Mouse (Mus musculus): ENCODE data around the gene Galnt15. TPM values are rescaled to one million over a fixed set of nuclear protein-coding genes. Genes with fewer than 3 reads are reported as not detected.
"Not testable (repeated sequence)": the region's sequence is repeated elsewhere in the genome, so short reads cannot be mapped to it uniquely, and the experiment has no call there.

The Galnt15 gene
- polyA plus RNA-seq, 1 experiment, result 0.26 TPM

DNA sequence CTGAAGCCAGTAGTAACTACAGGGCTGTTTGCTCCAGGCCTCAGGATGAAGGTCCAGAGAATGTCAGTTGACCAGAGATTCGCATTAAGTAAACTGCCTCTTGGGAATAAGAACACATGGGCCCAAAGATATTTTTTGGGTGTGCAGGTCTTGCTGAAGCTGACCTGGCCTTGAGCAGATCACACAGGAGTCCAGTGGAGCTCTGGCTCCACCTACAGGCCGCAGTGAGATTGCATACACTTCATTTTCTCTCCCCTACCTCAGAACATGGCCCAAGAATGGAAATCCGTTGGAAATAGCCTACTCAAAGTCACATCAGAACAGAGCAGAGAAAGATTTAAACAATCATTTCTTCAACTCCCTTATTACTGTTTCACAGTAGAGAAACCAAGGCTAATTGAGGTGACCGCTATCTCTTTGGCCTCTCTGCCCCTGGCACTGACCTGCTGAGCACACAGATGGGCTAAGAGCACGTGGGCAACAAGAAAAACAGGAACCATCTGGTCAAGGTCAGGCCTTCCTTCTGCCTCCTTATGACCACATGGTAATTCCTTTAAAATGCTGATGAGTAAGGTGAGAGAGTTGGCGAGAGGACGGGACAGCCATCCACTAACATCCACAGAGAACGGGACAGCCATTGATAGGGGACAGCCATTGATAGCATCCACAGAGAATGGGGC is 48.2 kb downstream of the Galnt15 start:
- H3K27ac ChIP-seq (ENCODE audit: control insufficient read depth, insufficient read depth, low read depth, low read length), result no peak overlapping the region

GRCm38 (mm10) chr14:32081026-32081425 is 52.2 kb downstream of the Galnt15 start:
- Histone ChIP-seq H3K4me3 (ENCODE audit: control insufficient read depth, low read depth, low read length) (no peak overlapping the region), H3K36me3 (ENCODE audit: control insufficient read depth, insufficient read depth, low read length) (peaks cover 6% of the 10 kb centered on the region), H3K27ac (ENCODE audit: control insufficient read depth, insufficient read depth, low read depth, low read length) (no peak overlapping the region), H3K4me1 (ENCODE audit: control insufficient read depth, insufficient read depth, low read length) (peaks cover 9% of the 10 kb centered on the region; the same call in 1 of the 2 replicates), H3K27me3 (ENCODE audit: control insufficient read depth, insufficient read depth, low read length) (no peaks in the 10 kb centered on the region)
- TF ChIP-seq POLR2A (IDR thresholded peaks at IDR 0.05; ENCODE audit: control insufficient read depth, low read depth, low read length) (no peak), CTCF (IDR thresholded peaks at IDR 0.05; ENCODE audit: control insufficient read depth, insufficient read depth, insufficient replicate concordance, low read depth, low read length) (no peak)

More for the DNA sequence above, 48.2 kb downstream of the Galnt15 start:
- H3K4me1 ChIP-seq (ENCODE audit: control insufficient read depth, insufficient read depth, low read length), result peaks cover 6% of the 10 kb centered on the region
- TF ChIP-seq POLR2A (IDR thresholded peaks at IDR 0.05; ENCODE audit: control insufficient read depth, low read depth, low read length) (no peak), CTCF (IDR thresholded peaks at IDR 0.05; ENCODE audit: control insufficient read depth, insufficient read depth, insufficient replicate concordance, low read depth, low read length) (peak; percentile 92; the same call in 1 of the 2 replicates)
- no peak overlapping the region for H3K4me3 ChIP-seq (ENCODE audit: control insufficient read depth, low read depth, low read length)
- no peaks in the 10 kb centered on the region for H3K27me3 ChIP-seq (ENCODE audit: control insufficient read depth, insufficient read depth, low read length)
- peaks cover under 1% of the 10 kb centered on the region; the same call in 1 of the 2 replicates for H3K36me3 ChIP-seq (ENCODE audit: control insufficient read depth, insufficient read depth, low read length)

DNA sequence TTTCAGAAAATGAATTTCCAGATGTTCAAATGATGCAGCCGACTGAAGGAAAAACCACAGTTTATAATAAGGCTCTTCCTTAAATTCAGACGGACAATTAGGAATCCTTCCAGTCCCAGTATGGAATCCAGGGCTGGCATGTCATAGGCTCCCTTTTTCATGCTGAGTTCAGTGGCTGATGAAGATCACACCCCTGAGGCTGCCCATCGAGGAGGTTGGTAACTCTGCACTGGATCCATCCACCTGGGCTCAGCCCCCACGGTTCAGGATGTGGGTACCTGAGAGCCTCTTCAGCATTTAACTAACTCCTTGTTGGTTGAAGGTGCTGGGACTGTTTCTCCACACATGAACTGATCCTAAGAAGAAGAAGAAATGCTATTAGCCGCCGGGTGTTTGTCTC is 54.1 kb downstream of the Galnt15 start:
- no peak overlapping the region for H3K27ac ChIP-seq (ENCODE audit: control insufficient read depth, insufficient read depth, low read depth, low read length)
- no peaks in the 10 kb centered on the region for H3K27me3 ChIP-seq (ENCODE audit: control insufficient read depth, insufficient read depth, low read length)
- no peak for TF ChIP-seq CTCF (IDR thresholded peaks at IDR 0.05; ENCODE audit: control insufficient read depth, insufficient read depth, insufficient replicate concordance, low read depth, low read length)
- no peak for TF ChIP-seq POLR2A (IDR thresholded peaks at IDR 0.05; ENCODE audit: control insufficient read depth, low read depth, low read length)
- H3K4me1 ChIP-seq (ENCODE audit: control insufficient read depth, insufficient read depth, low read length), result peaks cover 5% of the 10 kb centered on the region
- no peak overlapping the region for H3K4me3 ChIP-seq (ENCODE audit: control insufficient read depth, low read depth, low read length)
- H3K36me3 ChIP-seq (ENCODE audit: control insufficient read depth, insufficient read depth, low read length), result peaks cover 6% of the 10 kb centered on the region

- H3K4me1 ChIP-seq (ENCODE audit: control insufficient read depth, insufficient read depth, low read length), result peaks cover 5% of the 10 kb centered on the region
- TF ChIP-seq POLR2A (IDR thresholded peaks at IDR 0.05; ENCODE audit: control insufficient read depth, low read depth, low read length) (no peak), CTCF (IDR thresholded peaks at IDR 0.05; ENCODE audit: control insufficient read depth, insufficient read depth, insufficient replicate concordance, low read depth, low read length) (no peak)
- H3K27me3 ChIP-seq (ENCODE audit: control insufficient read depth, insufficient read depth, low read length), result no peaks in the 10 kb centered on the region
- H3K36me3 ChIP-seq (ENCODE audit: control insufficient read depth, insufficient read depth, low read length), result peaks cover 6% of the 10 kb centered on the region
- no peak overlapping the region for H3K4me3 ChIP-seq (ENCODE audit: control insufficient read depth, low read depth, low read length)
- H3K27ac ChIP-seq (ENCODE audit: control insufficient read depth, insufficient read depth, low read depth, low read length), result no peak overlapping the region
These were observed 54.7 kb downstream of the Galnt15 start for GRCm38 (mm10) chr14:32083466-32083865.

DNA sequence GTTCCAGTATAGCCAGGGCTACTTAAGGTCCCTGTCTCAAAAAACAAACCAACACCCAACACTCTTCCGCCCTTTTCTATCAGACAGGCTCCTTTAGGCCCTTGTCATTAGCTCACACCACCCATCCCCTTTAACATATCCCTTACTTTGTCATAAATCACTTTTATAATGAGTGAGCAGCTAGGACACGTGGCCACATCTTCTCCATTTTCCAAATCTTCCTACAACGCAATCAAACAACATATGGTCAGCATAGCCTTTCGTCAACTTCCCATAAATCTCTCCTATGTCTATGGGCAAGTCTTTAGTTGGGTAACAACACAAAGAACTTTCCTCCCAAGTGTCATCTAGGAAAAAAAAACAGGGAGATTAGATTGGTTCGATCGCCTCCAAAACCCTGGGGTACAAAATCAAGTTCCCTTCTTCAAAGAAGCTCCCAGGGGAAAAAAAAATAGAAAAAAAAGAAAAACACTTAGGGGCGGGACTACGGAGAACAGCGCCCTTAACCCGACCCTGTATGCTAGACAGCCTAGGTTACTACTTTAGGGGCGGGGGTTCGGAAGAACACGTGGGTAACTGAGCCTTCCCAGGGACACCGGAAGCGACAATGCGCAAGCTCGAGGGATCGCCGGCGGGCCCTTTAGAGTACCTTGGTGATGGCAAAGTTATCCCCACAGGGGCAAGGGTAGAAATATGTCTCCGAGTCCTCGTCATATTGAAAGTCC is 56.1 kb downstream of the Galnt15 start, which contains the start of gene Oxnad1:
Gene Oxnad1, plus strand, starts transcription at position 614 of the 725 bp plus-strand sequence.
- Histone ChIP-seq H3K4me1 (ENCODE audit: control insufficient read depth, insufficient read depth, low read length) (peaks cover 5% of the 10 kb centered on the region), H3K27ac (ENCODE audit: control insufficient read depth, insufficient read depth, low read depth, low read length) (peak within 1 kb of the TSS; percentile 90), H3K36me3 (ENCODE audit: control insufficient read depth, insufficient read depth, low read length) (peaks cover 6% of the 10 kb centered on the region), H3K4me3 (ENCODE audit: control insufficient read depth, low read depth, low read length) (peak within 1 kb of the TSS; percentile 96), H3K27me3 (ENCODE audit: control insufficient read depth, insufficient read depth, low read length) (no peaks in the 10 kb centered on the region)
- TF ChIP-seq POLR2A (IDR thresholded peaks at IDR 0.05; ENCODE audit: control insufficient read depth, low read depth, low read length), result no peak

GRCm38 (mm10) chr14:32085486-32086201 is 56.9 kb downstream of the Galnt15 start, which contains the start of gene Dph3:
Gene Dph3, minus strand, starts transcription at chr14:32085729.
- peak within 1 kb of the TSS; percentile 90 for H3K27ac ChIP-seq (ENCODE audit: control insufficient read depth, insufficient read depth, low read depth, low read length)
- H3K4me3 ChIP-seq (ENCODE audit: control insufficient read depth, low read depth, low read length), result peak within 1 kb of the TSS; percentile 96
- TF ChIP-seq POLR2A (IDR thresholded peaks at IDR 0.05; ENCODE audit: control insufficient read depth, low read depth, low read length) (peak; percentile 88), CTCF (IDR thresholded peaks at IDR 0.05; ENCODE audit: control insufficient read depth, insufficient read depth, insufficient replicate concordance, low read depth, low read length) (no peak)
- H3K27me3 ChIP-seq (ENCODE audit: control insufficient read depth, insufficient read depth, low read length), result no peaks in the 10 kb centered on the region
- peaks cover 5% of the 10 kb centered on the region for H3K4me1 ChIP-seq (ENCODE audit: control insufficient read depth, insufficient read depth, low read length)
- H3K36me3 ChIP-seq (ENCODE audit: control insufficient read depth, insufficient read depth, low read length), result peaks cover 6% of the 10 kb centered on the region

- peak overlapping the region; percentile 25; the same call in 1 of the 2 replicates for H3K27ac ChIP-seq (ENCODE audit: control insufficient read depth, insufficient read depth, low read depth, low read length)
- H3K27me3 ChIP-seq (ENCODE audit: control insufficient read depth, insufficient read depth, low read length), result no peaks in the 10 kb centered on the region
- no peak for TF ChIP-seq CTCF (IDR thresholded peaks at IDR 0.05; ENCODE audit: control insufficient read depth, insufficient read depth, insufficient replicate concordance, low read depth, low read length)
- TF ChIP-seq POLR2A (IDR thresholded peaks at IDR 0.05; ENCODE audit: control insufficient read depth, low read depth, low read length), result no peak
- peaks cover 6% of the 10 kb centered on the region for H3K36me3 ChIP-seq (ENCODE audit: control insufficient read depth, insufficient read depth, low read length)
- peak overlapping the region; percentile 73 for H3K4me3 ChIP-seq (ENCODE audit: control insufficient read depth, low read depth, low read length)
- peaks cover 5% of the 10 kb centered on the region for H3K4me1 ChIP-seq (ENCODE audit: control insufficient read depth, insufficient read depth, low read length)
These were observed 57.4 kb downstream of the Galnt15 start for GRCm38 (mm10) chr14:32086226-32086625.

DNA sequence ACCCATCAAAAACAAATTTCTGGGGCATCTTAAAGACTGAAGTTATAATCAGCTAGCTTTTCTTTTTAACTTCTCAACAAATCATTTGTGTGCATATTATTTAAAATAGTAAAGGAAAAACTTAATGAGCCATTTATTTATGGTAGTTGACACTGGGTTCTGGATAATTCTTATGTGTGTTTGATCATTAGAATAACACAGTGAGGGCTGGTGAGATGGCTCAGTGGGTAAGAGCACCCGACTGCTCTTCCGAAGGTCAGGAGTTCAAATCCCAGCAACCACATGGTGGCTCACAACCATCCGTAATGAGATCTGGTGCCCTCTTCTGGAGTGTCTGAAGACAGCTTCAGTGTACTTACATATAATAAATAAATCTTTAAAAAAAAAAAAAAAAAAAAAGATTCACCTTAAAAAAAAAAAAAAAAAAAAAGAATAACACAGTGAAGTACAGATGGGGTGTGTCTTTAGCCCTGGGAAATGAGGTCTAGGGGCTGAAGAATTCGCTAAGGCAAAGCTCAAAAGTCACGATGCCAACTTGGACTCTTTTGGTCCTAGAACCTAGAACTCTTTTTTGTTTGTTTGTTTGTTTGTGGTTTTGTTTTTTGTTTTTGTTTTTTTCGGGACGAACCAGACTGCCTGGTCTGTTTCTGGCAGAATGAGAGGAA is 58.9 kb downstream of the Galnt15 start:
- H3K4me1 ChIP-seq (ENCODE audit: control insufficient read depth, insufficient read depth, low read length), result not testable (repeated sequence)

More for the DNA sequence above, 58.9 kb downstream of the Galnt15 start:
- not testable (repeated sequence) for H3K4me3 ChIP-seq (ENCODE audit: control insufficient read depth, low read depth, low read length); H3K27ac ChIP-seq (ENCODE audit: control insufficient read depth, insufficient read depth, low read depth, low read length); H3K36me3 ChIP-seq (ENCODE audit: control insufficient read depth, insufficient read depth, low read length); H3K27me3 ChIP-seq (ENCODE audit: control insufficient read depth, insufficient read depth, low read length)

Data from testis, adult 2 months (tissue).